Mouse (Mus musculus) adipocyte (in vitro differentiated cells): ENCODE results near the gene Fam69b.

ENCODE experiments used
- DNase-seq: peaks from one replicate; pipeline ENCODE4 v3.0.0-alpha.2; 2016; ENCODE audit warnings: low spot score

Fam69b gene

DNA sequence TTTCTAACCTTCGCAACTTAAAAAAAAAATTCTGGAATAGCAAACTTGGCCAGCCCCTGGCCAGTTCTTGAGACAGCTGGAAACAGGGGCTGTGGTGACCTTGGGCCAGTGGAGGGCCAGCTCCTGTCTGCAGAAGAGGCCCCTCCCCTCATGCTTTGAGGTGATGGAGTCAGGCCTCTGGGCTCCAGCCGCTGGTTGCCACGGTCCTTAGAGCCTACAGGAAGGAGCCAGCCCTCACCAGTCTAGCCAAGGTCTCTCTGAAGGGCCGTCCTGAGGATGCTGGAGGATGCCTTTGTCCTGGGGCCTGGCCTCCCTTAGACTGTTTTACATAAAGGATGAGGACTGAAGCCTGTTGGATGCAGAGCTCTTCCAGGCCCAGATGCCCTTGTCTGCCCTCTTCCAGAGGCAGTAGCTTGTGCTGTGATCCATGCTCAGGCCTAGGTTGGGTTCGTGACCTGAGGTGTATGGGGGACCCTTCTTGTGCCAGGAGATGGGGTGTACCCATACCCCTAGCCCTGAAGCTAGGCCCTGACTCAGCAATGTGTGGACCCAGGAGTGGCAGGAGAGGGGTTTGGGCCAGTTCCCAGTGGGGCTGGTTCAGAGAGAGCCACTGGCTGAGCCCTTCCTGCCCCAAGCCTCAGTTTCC is 658 bp downstream of the Fam69b start:
- DNase-seq = no peak

DNA sequence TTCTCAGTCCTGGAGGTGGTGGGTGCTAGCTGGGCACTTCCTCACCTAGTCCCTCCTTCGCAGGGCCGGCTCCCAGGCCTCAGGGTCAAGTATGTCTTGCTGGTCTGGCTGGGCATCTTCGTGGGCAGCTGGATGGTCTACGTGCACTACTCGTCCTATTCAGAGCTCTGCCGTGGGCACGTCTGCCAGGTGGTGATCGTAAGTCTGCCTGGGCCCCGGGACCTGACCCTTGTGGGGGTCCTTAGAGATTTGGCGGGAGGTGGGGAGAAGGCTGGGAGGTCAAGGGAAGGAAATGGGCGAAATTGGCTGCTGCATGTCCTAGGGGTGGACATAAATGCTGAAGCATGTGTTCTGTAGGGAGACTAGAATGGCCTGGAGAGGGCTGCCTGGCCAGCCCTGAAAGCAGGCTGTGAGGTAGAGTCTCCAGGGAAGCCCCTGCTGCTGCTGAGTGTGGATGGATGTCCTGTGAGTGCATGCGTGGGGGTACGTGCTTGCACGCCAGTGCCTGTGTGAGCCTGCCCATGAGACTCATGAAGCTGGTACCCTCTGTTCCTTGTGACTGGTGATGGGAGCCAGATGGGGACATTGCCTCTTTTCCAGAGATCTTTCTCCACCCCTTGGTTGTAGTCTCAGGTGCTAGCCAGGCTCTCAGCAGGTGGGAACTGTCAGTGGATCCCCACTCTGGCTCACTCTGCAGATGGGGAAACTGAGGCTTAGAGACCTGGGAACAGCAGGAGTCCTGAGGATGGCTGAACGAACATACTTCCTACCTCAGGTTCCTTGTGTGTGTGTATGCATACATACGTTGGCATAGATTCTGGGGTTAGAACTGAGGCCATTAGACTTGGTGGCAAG is 4.5 kb downstream of the Fam69b start:
- DNase-seq = no peak

DNA sequence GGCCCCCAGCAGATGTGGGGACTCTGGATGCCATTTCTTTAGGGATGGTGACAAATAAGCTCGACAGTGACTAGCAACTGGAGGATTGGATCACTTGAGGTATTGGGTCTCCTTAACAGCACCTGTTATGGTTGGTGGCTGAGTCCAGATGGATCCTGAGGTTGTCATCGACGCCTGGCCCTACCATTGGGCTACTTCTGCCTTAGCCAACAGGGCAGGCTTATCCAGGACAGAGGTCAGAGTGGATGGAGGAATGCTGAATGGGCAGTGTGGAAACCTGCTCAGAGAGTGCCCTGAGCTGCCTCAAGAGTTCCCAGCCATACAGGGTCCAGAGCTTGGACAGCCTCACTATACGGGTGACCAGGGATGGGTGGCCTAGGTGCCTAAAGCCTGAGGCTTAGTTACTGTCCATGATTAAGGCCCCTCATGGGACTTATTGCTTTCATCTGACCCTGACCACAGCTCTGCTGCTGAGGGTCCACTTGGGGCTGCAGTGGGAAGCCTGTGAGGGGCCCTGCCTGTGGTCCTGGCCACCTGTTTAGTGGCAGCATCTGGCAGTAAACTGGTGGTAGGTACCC is 5.8 kb downstream of the Fam69b start:
- no peak for DNase-seq

DNA sequence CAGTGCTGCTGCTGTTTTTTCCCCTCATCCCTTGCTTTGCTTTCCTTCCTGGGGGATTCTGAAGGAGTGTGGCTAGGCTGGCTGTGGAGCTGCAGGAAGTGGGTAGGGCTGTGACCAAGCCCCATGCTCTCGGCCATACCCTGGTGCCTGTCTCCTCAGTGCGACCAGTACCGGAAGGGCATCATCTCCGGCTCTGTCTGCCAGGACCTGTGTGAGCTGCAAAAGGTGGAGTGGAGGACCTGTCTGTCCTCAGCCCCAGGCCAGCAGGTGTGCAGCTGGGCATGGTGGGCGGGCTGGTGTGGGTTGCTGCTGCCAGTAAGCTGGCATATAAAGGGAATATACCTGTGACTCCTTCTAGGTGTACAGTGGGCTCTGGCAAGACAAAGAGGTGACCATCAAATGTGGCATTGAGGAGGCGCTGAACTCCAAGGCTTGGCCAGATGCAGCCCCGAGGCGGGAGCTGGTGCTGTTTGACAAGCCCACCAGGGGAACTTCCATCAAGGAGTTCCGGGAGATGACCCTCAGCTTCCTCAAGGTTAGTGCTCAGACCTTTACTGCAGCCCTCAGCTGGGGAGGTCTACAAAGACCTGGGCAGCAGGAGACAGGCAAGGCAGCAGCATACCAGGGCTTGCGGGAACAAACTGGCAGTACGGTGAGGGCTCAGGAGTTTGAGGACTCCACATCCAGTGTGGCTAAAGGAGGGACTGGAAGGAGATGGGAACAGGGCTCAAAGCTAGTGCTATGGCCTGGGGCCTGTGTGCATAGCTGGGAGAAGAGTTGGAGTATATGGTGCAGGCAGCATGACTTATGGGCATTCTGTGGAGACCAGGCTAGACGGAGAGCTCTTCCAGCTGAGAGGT is 6.6 kb downstream of the Fam69b start:
- no peak for DNase-seq

DNA sequence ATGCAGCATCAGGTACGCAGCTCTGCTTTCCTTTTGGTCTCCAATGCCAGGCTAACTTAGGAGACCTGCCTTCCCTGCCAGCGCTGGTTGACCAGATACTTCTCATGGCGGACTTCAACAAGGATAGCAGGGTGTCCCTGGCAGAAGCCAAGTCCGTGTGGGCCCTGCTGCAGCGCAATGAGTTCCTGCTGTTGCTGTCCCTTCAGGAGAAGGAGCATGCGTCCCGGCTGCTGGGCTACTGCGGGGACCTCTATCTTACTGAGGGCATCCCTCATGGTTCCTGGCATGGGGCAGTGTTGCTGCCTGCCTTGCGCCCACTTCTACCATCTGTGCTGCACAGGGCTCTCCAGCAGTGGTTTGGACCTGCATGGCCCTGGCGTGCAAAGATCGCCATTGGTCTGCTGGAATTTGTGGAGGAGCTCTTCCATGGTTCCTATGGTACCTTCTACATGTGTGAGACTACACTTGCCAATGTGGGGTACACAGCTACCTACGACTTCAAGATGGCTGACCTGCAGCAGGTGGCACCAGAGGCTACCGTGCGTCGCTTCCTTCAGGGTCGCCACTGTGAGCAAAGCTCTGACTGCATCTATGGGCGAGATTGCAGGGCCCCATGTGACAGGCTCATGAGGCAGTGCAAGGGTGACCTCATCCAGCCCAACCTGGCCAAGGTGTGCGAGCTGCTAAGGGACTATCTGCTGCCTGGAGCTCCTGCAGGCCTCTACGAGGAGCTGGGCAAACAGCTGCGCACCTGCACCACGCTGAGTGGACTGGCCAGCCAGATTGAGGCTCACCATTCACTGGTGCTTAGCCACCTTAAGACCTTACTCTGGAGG is 7.5 kb downstream of the Fam69b start:
- no peak for DNase-seq

DNA sequence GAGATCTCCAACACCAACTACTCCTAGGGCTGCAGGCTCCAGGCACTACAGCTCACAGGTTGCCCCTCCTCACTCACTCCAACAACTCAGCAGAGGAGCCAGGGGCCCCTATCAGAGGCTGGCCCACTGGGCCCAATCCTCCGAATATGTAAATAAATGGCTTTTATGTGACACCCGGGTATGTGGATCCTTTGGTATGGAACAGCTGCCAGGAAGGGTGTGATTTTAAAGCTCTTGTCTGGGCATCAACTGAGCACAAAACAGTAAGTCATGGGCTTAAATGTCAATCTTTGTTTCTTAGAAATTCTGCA is 8.0 kb downstream of the Fam69b start:
- DNase-seq = no peak

DNA sequence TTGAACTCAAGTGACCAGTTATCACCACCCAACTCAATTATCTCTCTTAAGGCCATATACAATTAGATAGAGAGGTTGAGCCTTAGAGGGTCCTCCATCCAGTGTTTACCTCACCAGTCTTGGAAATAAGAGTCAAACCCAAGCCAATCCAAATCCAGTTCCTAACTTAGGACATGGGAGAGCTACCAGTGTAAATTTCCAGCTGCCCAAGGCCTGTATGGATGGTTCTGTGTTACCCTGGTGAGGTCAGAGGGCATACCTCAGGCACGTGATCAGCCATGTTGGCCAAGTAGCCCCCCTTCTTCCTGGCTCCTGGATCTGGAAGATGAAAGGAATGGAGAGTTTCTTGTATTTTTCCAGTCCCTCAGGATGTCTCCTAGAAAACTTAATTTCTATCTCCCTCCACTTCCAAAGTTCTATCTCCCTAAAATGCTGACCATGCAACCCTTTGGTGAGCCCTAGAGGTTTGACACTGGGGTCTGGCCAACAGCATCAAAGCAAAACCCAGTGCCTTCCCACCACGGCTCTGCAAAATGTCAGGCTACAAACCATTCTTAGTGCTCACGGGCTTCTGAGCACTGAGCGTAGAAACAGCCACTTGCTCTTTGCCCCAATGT is 9.2 kb downstream of the Fam69b start:
- DNase-seq = no peak

DNA sequence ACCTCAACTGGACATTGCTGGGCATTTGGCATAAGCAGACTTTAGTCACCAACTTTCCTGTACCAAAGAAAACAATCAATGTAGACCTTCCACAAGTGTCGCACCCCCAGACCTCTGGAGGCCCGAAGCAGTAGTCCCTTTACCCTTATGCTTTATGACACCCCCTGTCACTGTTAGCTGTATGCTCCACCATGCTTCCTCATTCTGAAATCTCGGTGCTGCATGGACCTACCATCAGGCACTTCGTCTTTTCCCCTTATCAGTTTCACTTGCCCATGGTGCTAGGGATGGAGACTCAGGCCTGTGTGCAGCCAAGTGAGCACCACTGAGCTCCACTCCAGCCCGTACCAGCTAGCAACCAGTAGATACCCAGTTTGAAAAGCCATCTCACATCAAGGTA is 9.8 kb downstream of the Fam69b start:
- DNase-seq = no peak

DNA sequence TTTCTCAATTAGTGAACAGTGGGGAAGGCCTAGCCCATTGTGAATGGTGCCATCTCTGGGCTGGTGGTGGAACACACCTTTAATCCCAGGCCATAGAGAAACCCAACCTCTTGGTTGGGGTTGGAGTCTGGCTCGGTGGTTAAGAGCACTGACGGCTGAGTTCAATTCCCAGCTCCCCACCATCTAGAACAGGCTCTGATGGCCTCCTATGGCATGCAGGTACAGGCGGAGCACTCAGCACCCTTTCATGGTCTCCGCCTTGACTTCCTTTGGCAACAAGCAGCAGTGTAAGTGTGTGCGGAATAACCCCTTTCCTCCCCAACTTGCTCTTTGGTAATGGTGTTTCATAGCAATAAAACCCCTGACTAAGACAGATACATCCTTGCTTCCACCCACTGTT is 10.3 kb downstream of the Fam69b start:
- DNase-seq = peak; percentile 37

DNA sequence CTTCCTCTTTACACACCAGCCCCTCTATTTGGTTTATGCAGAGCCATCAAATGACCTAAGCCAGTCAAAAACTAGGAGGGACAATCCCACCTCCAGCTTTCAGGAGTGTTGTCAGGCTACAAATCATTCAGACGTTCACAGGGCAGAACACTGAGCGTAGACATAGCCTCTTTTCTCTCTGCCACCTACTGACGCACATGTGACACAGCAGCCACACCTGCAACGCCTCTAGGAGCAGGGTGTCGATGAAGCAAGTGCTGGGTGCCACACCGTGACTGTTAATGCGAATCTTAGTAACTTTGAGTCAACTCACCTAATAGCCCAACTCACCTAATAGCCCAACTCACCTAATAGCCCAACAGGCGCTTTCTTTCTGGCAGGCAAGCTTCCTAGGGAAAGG is 10.8 kb downstream of the Fam69b start:
- DNase-seq = peak; percentile 68

DNA sequence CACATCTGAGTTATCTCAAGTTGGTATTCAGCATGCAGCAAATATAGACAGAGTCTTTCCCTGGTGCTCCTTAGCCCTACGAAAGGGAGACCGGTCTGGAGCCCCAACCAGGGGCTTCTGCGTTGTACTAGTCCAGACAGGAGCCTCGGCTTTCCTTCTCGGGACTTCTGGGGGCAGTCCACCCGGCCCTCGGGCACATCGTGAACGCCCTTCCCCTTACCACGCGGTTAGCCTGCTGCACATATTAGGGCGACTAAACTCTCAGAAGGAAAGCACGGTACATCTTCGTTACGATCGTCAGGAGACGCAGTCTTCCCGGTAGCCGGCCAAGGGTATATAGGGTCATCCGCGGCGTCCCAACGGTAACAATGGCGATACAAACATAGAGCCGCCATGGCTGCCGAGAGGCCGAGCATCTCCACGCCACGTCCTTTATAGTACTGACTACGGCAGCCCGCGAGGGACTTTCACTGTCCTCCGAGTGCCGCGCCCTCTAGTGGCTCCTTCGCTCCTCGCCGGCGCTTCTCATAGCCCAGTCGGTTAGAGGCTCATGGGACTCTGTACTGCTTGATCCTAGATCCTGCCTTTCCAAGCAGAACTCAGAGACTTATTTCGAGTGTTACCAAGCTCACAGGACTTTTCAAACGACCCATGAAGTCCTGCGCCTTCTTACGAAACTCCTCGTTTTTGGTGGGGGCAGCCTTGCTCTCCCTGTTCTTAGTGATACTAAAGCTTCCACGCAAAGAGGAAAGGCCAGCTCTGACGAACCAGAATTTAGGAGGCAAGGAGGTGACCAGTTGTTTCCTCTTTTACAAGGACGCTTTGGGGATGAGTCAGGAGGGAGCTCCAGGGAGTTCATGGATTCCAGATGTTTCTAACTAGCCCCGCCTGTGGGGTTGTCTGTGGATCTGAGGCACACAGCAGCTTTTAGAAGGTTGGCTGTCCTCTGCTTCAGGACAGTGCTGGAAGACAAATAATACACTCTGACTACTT is 11.9 kb downstream of the Fam69b start:
- peak; percentile 96 for DNase-seq

DNA sequence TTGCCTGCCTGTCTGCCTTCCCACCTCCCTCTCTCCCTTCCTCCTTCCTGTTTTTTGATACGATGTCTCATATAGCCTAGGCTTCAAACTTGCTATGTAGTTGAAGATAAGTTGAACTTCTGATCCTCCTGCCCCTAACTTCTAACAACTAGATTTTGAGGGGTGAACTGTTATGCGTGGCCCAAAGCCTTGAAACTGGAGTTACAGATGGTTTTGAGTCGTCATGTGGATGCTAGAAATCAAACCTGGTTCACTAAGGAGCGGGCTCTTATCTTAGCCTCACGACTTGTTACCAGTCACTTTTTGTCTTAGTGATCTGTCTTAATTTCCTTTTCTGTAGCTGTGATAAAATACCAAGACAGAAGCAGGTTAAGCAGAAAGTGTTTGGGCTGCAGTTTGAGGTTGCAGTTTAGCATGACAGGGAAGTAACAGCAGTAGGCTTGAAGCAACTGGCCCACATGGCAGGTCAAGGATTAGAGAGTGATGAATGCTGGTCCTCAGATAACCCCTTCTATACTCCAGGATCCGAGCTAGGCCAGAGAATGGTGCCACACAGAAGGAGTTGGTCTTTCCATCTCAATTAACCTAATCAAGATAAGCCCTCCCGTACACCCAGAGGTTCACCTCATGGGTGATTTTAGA is 12.9 kb downstream of the Fam69b start:
- DNase-seq = no peak

DNA sequence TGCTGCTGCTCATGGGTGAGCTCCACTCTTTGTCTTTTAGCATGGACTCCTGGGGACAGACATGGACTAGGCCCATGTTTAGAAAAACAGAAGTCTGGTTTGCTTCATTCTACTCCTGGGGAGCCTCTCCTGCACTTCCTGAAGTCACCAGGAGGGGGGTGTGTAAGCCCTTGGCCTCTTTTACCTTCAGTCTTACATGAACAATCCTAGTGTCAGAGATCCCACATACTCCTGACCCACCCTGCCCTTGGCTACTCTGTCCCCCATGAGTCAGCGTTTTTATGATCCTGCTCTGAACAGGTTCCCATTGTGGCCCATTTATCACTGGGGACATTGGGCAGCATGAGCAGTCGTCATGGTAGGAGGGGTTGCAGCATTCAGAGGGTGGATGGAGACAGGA is 15.7 kb downstream of the Fam69b start:
- DNase-seq = peak; percentile 66

DNA sequence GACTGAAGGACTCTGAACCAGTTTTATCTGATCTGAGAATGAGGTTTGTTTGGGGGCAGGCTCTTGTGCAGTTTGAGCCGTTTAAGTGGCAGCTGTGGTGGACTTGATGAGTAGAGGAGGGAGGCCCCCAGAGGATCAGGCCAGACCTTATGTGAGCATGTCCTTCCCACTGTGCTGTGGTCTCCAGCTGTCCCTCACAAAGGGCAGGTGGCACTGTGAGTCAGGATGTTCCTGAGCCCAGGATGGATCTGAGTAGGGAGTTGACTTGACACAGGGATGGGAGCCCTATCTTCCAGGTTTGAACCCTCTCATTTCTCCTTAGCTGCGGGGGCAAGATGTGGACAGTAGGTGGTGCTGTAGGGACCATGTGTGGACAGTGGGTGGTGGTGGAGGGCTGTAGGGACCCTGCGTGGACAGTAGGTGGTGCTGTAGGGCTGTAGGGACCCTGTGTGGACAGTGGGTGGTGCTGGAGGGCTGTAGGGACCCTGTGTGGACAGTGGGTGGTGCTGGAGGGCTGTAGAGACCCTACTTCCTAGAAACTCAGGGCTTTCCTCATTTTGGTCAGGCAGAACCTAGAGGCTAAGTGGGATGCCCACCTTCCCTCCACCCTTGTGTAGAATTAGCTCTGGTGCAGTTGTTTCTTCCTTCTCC is 18.5 kb downstream of the Fam69b start:
- peak; percentile 87 for DNase-seq

DNA sequence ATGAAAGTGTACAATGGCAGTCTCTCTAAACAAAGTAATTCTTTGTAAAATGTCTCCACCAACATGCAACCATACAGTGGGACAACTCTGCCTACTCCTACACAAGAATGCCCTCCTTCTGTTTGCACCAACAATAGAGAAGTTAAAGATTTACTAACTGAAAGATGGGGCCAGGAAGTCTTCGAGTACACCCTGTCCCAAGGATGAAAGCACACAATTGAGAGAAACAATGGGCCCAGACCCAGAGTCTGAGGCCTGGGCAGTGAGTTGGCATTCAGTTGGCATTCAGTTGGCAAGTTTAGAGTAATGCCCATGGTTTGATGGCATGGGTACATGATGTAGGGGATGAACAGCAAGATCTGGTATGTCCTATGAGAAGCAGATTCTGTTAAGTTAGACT is 26.4 kb downstream of the Fam69b start:
- DNase-seq = no peak

DNA sequence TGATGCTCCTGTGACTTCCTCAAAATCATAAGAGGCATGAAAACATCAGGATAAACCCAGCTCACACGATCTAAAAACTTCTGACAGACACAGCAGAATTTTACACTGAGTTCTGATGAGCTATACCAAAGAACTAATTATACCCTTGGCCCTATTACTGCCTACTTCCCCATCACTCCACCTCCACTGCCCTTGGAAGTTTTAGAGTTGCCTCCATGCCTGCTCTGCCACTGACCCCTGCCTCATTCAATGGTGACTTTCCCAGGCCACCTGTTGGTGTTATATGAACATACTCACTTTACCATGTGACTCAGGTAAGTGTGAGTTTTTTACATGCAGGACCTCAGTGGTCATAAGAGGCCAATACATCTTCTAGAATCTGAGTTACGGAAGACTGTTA is 29.2 kb downstream of the Fam69b start:
- DNase-seq = no peak

DNA sequence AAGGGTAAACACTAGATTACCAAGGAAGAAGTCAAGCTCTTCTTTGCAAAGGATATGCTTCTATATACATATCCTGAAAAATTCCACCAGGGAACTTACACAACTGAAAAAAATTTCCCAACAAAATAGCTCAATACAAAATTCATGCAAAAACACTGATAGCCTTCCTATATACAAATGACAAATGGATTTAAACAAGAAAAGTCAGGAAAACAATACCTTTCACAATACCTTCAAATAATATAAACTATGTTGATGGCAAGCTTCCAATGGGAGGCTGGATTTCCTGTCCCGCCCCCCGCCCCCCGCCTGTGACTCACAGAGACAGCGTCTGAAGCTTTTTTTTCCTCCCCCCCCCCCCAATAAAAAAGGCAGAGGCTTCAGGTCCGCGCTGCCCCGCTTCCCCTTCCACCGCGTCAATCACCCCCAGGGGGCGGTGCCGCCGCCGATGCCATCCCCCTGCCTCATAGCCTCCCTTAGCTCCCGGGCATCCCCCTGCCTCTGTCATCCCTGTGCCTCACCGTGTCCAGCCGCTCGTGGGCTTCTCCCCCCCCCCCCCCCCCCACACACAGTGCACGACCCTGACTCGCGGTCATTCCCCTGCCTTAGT is 33.0 kb downstream of the Fam69b start:
- DNase-seq = no peak

DNA sequence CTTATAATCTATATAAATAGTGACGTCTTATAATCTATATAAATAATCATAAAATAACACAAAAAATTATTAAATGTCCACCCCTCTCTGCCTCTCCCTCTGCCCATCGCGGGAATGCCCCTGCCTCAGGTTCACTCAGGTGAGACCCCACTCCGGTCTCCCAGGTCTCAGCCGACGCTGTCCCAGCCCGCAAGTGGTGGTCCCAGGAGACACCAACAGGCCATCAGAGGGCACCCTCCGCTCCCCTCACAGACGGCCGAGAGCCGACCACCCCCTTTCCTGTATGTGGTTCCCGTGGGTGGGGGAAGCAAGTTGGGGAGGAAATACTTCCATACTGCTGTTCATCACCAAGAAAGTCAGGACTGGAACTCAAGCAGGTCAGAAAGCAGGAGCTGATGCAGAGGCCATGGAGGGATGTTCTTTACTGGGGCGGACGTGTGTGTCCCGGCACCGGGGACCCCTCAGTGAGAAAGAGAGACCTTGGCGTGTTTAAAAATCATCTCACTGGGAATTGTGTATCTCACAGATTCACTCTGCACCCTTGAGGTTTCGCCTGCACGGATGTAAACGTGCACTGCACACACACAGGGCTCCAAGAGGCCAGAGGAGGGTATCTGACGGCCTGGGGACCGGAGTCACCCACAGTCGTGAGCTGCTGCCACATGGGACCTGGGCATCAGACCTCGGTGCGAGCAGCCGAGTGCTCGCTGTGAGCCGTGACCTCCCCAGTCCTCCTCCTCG is 33.7 kb downstream of the Fam69b start:
- DNase-seq = no peak
